Mouse (Mus musculus): ENCODE measurements around the gene Anapc7. TPM values are rescaled to one million over a fixed set of nuclear protein-coding genes. Genes with fewer than 3 reads are reported as not detected.
"Not testable (repeated sequence)": the region's sequence is repeated elsewhere in the genome, so short reads cannot be mapped to it uniquely, and the experiment has no call there.

Anapc7 gene
- polyA plus RNA-seq, 1 experiment from 2014 or later = 20.9 TPM

DNA sequence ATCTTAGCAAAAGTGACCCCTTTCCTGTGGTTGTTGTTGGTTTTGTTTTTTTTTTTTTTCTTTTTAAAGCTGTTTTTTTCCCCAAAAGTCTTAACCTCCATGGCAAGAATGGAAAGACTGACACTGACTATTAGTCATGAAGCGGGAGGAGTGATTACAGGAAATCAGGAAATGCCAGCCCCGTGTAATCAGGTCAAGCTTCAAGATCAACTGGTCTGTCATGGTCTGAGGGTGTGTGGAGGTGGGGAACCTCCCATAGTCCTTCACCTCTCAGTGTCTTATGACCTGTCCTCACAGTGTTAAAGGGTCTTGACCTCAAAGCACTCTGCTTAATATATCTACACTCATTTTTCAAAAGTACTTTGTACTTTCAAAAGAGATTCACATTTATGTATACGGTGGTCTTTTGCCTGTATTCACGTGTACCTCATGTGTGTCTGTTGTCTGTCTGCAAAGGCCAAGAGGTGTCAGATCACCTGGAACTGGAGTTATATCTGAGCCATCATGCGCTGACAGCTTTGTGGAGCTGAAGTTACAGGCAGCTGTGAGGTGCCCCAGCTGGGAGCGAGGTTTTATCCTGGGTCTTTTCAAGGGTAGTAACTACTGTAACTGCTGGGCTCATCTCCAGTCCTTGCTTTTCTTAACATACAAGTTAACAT, 61.4 kb downstream of the Anapc7 start:
- peaks cover 4% of the 10 kb centered on the region; the same call in 1 of the 2 replicates for H3K4me1 ChIP-seq (ENCODE audit: control insufficient read depth, insufficient read depth, low read length)
- H3K4me3 ChIP-seq (ENCODE audit: low read depth, low read length) = no peak overlapping the region
- H3K36me3 ChIP-seq (ENCODE audit: control insufficient read depth, insufficient read depth, low read length) = peaks cover 37% of the 10 kb centered on the region
- 72% methylated on average over 6 of the region's 6 CpGs for WGBS (ENCODE audit: insufficient replicate concordance)
- no peak overlapping the region for H3K9ac ChIP-seq (ENCODE audit: low read depth, low read length)
- H3K27ac ChIP-seq (ENCODE audit: low read depth, low read length) = no peak overlapping the region; the same call in 1 of the 2 replicates
- no peaks in the 10 kb centered on the region for H3K27me3 ChIP-seq (ENCODE audit: control insufficient read depth, insufficient read depth, low read length)
- H3K4me2 ChIP-seq = no peak overlapping the region
- ATAC-seq (replicated peaks; ENCODE audit: insufficient number of reproducible peaks, low FRiP score, low TSS enrichment) = 0 out of 2 replicates have a peak, but pooled peaks have one; percentile 53
- H3K9me3 ChIP-seq (replicated peaks; ENCODE audit: control insufficient read depth, low read length) = no peaks in the 10 kb centered on the region

DNA sequence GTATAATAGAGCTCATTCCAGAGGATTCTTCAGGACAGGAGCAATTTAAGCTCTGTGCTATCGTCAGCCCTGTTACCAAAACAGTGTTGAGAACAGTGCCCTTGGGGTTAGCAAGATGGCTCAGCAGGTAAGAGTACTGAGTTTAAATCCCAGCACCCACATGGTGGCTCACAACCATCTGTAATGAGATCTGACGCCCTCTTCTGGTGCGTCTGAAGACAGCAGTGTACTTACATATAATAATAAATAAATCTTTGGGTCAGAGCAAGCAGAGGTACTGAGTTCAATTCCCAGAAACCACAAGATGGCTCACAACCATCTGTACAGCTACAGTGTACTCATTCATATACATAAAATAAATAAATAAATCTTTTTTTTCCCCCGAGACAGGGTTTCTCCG, 64.8 kb downstream of the Anapc7 start:
- not testable (repeated sequence) for H3K9ac ChIP-seq (ENCODE audit: low read depth, low read length); H3K4me3 ChIP-seq (ENCODE audit: low read depth, low read length); H3K4me2 ChIP-seq; H3K9me3 ChIP-seq (replicated peaks; ENCODE audit: control insufficient read depth, low read length); H3K4me1 ChIP-seq (ENCODE audit: control insufficient read depth, insufficient read depth, low read length); H3K27me3 ChIP-seq (ENCODE audit: control insufficient read depth, insufficient read depth, low read length); H3K27ac ChIP-seq (ENCODE audit: low read depth, low read length); ATAC-seq (replicated peaks; ENCODE audit: insufficient number of reproducible peaks, low FRiP score, low TSS enrichment)
- peaks cover 45% of the 10 kb centered on the region for H3K36me3 ChIP-seq (ENCODE audit: control insufficient read depth, insufficient read depth, low read length)
- WGBS (ENCODE audit: insufficient replicate concordance) = 69% methylated on average over 5 of the region's 5 CpGs

DNA sequence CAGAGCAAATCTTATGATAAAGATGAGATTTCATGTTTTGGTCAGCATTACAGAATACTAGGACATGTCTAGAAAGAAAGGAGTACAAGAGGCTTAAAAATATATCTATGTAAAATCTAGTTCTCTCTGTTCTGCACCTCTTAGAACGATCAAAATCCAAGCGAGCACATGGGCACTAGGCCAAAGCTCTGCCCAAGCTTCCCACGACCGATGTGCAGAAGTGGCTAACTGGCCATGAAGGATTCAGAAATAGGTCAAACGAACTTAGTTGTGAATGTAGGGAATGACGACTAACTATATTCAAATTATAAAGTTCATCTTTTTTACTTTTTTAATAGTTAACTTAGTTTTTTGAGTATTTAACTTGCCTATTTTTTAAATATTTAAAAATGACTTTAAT, 66.3 kb downstream of the Anapc7 start:
- 89% methylated on average over 6 of the region's 6 CpGs for WGBS (ENCODE audit: insufficient replicate concordance)
- Histone ChIP-seq H3K9me3 (replicated peaks; ENCODE audit: control insufficient read depth, low read length) (no peaks in the 10 kb centered on the region), H3K36me3 (ENCODE audit: control insufficient read depth, insufficient read depth, low read length) (peaks cover 40% of the 10 kb centered on the region), H3K4me2 (no peak overlapping the region), H3K27me3 (ENCODE audit: control insufficient read depth, insufficient read depth, low read length) (no peaks in the 10 kb centered on the region), H3K9ac (ENCODE audit: low read depth, low read length) (no peak overlapping the region), H3K4me3 (ENCODE audit: low read depth, low read length) (no peak overlapping the region), H3K4me1 (ENCODE audit: control insufficient read depth, insufficient read depth, low read length) (peaks cover 4% of the 10 kb centered on the region; the same call in 1 of the 2 replicates), H3K27ac (ENCODE audit: low read depth, low read length) (no peak overlapping the region)
- no peak for ATAC-seq (replicated peaks; ENCODE audit: insufficient number of reproducible peaks, low FRiP score, low TSS enrichment)

DNA sequence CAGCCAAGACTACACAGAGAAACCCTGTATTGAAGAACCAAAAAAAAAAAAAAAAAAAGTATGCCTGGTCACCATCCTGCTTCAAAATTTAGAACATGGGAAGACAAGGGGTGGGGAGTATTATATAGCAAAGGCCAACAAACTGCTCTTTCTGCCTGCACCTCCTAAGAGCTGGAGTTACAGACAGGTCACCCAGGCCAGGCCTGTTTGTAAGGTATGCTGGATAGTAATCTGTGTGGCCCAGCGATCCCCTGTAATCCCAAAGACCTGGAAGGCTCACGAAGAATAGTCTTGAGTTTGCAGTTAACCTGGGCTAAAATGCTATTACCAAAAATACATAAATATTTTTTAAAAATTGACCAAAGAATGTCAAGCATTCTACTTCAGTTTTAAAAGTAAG, 68.7 kb downstream of the Anapc7 start:
- no peak overlapping the region for H3K4me2 ChIP-seq
- H3K27ac ChIP-seq (ENCODE audit: low read depth, low read length) = no peak overlapping the region
- no peaks in the 10 kb centered on the region for H3K9me3 ChIP-seq (replicated peaks; ENCODE audit: control insufficient read depth, low read length)
- no peaks in the 10 kb centered on the region for H3K4me1 ChIP-seq (ENCODE audit: control insufficient read depth, insufficient read depth, low read length)
- H3K27me3 ChIP-seq (ENCODE audit: control insufficient read depth, insufficient read depth, low read length) = no peaks in the 10 kb centered on the region
- no peak overlapping the region for H3K9ac ChIP-seq (ENCODE audit: low read depth, low read length)
- ATAC-seq (replicated peaks; ENCODE audit: insufficient number of reproducible peaks, low FRiP score, low TSS enrichment) = no peak
- H3K4me3 ChIP-seq (ENCODE audit: low read depth, low read length) = no peak overlapping the region
- WGBS (ENCODE audit: insufficient replicate concordance) = 90% methylated on average over 2 of the region's 2 CpGs
- H3K36me3 ChIP-seq (ENCODE audit: control insufficient read depth, insufficient read depth, low read length) = peaks cover 40% of the 10 kb centered on the region

DNA sequence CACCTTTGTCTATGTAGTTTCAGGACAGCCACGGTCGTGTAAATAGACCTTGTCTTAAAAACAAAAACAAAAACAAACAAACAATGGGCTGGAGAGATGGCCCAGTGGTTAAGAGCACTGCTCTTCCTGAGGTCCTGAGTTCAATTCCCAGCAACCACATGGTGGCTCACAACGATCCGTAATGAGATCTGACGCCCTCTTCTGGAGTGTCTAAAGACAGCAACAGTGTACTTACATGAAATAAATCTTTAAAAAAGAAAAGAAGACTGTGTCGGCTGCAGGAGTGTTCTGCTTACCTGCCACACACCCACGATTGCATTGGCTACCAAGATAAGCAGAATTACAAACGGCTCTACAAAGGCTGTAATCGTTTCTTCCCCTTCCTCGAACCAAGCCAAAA, 69.9 kb downstream of the Anapc7 start:
- WGBS (ENCODE audit: insufficient replicate concordance) = 86% methylated on average over 10 of the region's 10 CpGs
- ATAC-seq (replicated peaks; ENCODE audit: insufficient number of reproducible peaks, low FRiP score, low TSS enrichment) = no peak
- no peak overlapping the region for H3K4me2 ChIP-seq
- H3K36me3 ChIP-seq (ENCODE audit: control insufficient read depth, insufficient read depth, low read length) = peaks cover 34% of the 10 kb centered on the region
- H3K9ac ChIP-seq (ENCODE audit: low read depth, low read length) = no peak overlapping the region
- no peaks in the 10 kb centered on the region for H3K9me3 ChIP-seq (replicated peaks; ENCODE audit: control insufficient read depth, low read length)
- no peaks in the 10 kb centered on the region for H3K4me1 ChIP-seq (ENCODE audit: control insufficient read depth, insufficient read depth, low read length)
- no peaks in the 10 kb centered on the region for H3K27me3 ChIP-seq (ENCODE audit: control insufficient read depth, insufficient read depth, low read length)
- no peak overlapping the region for H3K4me3 ChIP-seq (ENCODE audit: low read depth, low read length)
- no peak overlapping the region for H3K27ac ChIP-seq (ENCODE audit: low read depth, low read length)

DNA sequence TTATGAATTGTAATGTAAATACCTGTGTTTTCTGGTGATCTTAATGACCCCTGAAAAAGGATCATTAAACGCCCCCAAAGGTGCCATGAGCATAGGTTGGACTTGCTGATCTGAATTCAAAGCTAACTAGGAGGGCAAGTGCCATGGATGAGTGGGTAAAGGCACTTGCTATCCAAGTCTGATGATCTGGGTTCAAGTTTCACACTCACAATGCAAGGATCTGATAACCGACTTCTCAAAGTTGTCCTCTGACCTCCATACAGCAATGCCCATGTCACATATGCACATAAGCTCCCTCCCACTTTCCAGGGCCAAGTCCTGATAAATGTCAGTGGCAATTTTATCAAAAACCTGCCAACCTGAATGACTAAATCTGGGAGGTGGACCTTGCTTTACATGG, 71.5 kb downstream of the Anapc7 start:
- Histone ChIP-seq H3K9ac (ENCODE audit: low read depth, low read length) (no peak overlapping the region), H3K36me3 (ENCODE audit: control insufficient read depth, insufficient read depth, low read length) (peaks cover 36% of the 10 kb centered on the region), H3K9me3 (replicated peaks; ENCODE audit: control insufficient read depth, low read length) (no peaks in the 10 kb centered on the region), H3K4me2 (no peak overlapping the region), H3K27me3 (ENCODE audit: control insufficient read depth, insufficient read depth, low read length) (no peaks in the 10 kb centered on the region), H3K4me1 (ENCODE audit: control insufficient read depth, insufficient read depth, low read length) (peaks cover 6% of the 10 kb centered on the region), H3K4me3 (ENCODE audit: low read depth, low read length) (no peak overlapping the region), H3K27ac (ENCODE audit: low read depth, low read length) (no peak overlapping the region)
- 83% methylated on average over 2 of the region's 2 CpGs for WGBS (ENCODE audit: insufficient replicate concordance)
- no peak for ATAC-seq (replicated peaks; ENCODE audit: insufficient number of reproducible peaks, low FRiP score, low TSS enrichment)

DNA sequence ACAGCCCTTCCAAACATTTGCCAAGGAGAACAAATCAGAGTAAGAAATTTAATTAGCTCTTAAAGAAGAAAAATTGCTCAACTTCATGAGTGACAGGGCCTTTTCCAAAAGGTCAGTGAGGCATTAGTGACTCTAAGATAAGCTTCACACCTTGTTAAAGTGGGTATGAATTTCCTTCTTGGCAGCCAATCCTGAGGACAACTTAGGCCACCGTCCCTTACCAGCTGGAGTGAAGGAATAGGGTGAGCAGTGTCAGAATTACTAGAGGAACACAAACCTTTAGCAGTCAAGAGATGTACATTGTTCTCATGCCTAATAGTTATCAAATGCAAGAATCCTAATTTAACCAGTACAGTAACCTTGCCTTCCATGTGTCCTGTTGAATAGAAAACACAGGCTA, 73.0 kb downstream of the Anapc7 start:
- no peak for ATAC-seq (replicated peaks; ENCODE audit: insufficient number of reproducible peaks, low FRiP score, low TSS enrichment)
- no peaks in the 10 kb centered on the region for H3K27me3 ChIP-seq (ENCODE audit: control insufficient read depth, insufficient read depth, low read length)
- no peak overlapping the region for H3K4me2 ChIP-seq
- peaks cover 10% of the 10 kb centered on the region for H3K4me1 ChIP-seq (ENCODE audit: control insufficient read depth, insufficient read depth, low read length)
- WGBS (ENCODE audit: insufficient replicate concordance) = 56% methylated on average over 1 of the region's 1 CpGs
- no peak overlapping the region for H3K27ac ChIP-seq (ENCODE audit: low read depth, low read length)
- H3K4me3 ChIP-seq (ENCODE audit: low read depth, low read length) = no peak overlapping the region
- H3K9me3 ChIP-seq (replicated peaks; ENCODE audit: control insufficient read depth, low read length) = no peaks in the 10 kb centered on the region
- peaks cover 32% of the 10 kb centered on the region for H3K36me3 ChIP-seq (ENCODE audit: control insufficient read depth, insufficient read depth, low read length)
- H3K9ac ChIP-seq (ENCODE audit: low read depth, low read length) = no peak overlapping the region

Other genes with a start within 250 kb of the Anapc7 start
- gene Hvcn1, start 214.9 kb upstream of the Anapc7 start, polyA plus RNA-seq (2014; fragmentation: Nextera tagmentation; extraction: Ambion mirVana) = 1.7 and 2.7 TPM in 2 replicates
- gene Tctn1, start 157.2 kb upstream of the Anapc7 start, polyA plus RNA-seq (2014; fragmentation: Nextera tagmentation; extraction: Ambion mirVana) = 1.7 and 2.2 TPM in 2 replicates
- 10.2 and 12.3 TPM in 2 replicates for gene Pptc7, start 137.3 kb upstream of the Anapc7 start, polyA plus RNA-seq (2014; fragmentation: Nextera tagmentation; extraction: Ambion mirVana)
- gene Rad9b, start 67.5 kb upstream of the Anapc7 start, polyA plus RNA-seq (2014; fragmentation: Nextera tagmentation; extraction: Ambion mirVana) = 4.5 and 5.0 TPM in 2 replicates
- gene Vps29, start 67.3 kb upstream of the Anapc7 start, polyA plus RNA-seq (2014; fragmentation: Nextera tagmentation; extraction: Ambion mirVana) = 241 and 245 TPM in 2 replicates
- 63.1 and 67.2 TPM in 2 replicates for gene Gpn3, start 49.8 kb upstream of the Anapc7 start, polyA plus RNA-seq (2014; fragmentation: Nextera tagmentation; extraction: Ambion mirVana)
- 67.4 TPM in 2 replicates for gene Fam216a, start 49.3 kb upstream of the Anapc7 start, polyA plus RNA-seq (2014; fragmentation: Nextera tagmentation; extraction: Ambion mirVana)
- 39.3 and 81.8 TPM in 2 replicates for gene Arpc3, start 29.8 kb upstream of the Anapc7 start, polyA plus RNA-seq (2014; fragmentation: Nextera tagmentation; extraction: Ambion mirVana)
- gene Atp2a2, start 80.5 kb downstream of the Anapc7 start, polyA plus RNA-seq (2014; fragmentation: Nextera tagmentation; extraction: Ambion mirVana) = 255 and 272 TPM in 2 replicates
- gene Ift81, start 192.8 kb downstream of the Anapc7 start, polyA plus RNA-seq (2014; fragmentation: Nextera tagmentation; extraction: Ambion mirVana) = 23.9 and 28.4 TPM in 2 replicates
- 0.36 and 1.00 TPM in 2 replicates for gene P2rx7, start 222.2 kb downstream of the Anapc7 start, polyA plus RNA-seq (2014; fragmentation: Nextera tagmentation; extraction: Ambion mirVana)

Data from heart, embryonic 11.5 days (tissue).